Mouse (Mus musculus) adipocyte (in vitro differentiated cells): ENCODE measurements around the gene Serpinf1.
"Not testable (repeated sequence)": the region's sequence is repeated elsewhere in the genome, so short reads cannot be mapped to it uniquely, and the experiment has no call there.

Experiments used
- DNase-seq: peaks from one replicate; pipeline ENCODE4 v3.0.0-alpha.2; 2016; ENCODE audit warnings: low spot score

Serpinf1 gene

DNA sequence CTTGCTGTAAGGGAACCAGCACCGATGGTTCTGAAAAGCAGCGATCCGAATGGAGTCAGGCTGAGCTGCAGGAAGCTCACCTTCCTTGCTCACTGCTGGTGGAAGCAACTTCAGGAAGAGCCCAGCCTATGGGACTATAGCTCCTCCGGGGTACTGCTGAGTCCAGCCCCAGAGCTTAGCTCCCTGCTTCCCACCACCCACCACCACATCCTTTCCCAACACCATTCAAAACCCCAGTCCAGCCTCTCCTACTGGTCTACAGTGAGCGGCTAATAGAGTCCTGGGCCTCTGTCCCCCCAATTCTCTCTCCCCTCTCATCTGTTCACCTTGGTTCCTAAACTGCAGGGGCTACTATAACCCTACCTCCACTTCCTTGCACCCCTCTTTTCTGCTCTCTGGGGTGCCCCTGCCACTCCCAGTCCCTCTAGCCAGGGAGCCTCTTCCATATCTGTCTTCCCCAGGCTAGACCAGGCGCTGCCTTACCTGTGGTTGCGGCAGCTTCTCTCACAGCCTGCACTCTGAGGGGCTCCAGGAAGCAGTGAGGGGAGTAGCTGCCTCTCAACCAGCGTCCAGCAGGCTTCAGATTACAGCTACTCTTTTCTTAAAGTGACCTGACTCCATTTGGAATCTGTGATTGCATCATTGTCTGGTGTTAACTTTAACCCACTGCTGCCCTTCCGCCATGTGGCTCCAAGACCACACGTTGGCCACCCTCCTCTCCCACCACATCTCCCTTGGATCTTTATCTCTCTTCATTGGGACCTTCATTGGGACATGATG, at the start of gene Serpinf1:
Serpinf1 (minus strand) TSS at position 689 of the 780 bp plus-strand sequence.
- peak; percentile 33 for DNase-seq

DNA sequence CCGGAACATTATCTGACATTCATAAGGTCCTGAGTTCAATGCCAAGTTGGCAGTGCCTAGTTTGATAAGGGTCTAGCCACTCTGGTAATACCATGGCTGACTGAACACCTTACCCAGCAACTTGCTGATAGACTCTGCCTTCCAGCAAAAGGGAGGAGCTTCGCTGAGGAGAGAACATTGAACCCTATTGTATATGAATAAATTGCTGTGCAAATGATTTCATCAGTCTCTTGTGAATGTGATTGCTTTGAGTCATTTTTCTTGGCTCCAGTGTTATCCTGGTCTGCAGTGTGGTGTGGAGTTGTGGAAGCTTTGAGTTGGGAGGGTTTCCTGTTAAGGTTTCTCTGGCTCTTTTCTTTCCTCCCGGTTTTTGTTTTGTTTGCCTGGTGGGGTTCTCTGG, 48.2 kb upstream of the Serpinf1 start:
- no peak for DNase-seq

DNA sequence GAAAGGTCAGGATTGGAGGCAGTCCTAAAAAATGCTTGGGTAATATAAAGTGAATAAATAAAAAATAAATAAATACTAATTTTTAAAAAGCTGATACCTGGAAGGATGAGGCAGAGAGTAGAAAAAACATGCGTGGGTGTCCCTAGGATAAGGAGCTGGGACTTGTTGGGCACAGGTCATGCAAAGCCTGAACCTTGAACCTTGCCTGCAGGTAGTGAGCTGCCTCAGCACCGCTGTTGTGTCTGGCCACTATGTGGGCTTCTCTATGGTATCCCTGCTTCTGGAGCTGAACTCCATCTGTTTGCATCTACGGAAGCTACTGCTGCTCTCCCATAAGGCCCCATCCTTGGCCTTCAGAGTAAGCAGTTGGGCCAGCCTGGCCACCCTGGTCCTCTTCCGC, 46.8 kb upstream of the Serpinf1 start:
- no peak for DNase-seq

DNA sequence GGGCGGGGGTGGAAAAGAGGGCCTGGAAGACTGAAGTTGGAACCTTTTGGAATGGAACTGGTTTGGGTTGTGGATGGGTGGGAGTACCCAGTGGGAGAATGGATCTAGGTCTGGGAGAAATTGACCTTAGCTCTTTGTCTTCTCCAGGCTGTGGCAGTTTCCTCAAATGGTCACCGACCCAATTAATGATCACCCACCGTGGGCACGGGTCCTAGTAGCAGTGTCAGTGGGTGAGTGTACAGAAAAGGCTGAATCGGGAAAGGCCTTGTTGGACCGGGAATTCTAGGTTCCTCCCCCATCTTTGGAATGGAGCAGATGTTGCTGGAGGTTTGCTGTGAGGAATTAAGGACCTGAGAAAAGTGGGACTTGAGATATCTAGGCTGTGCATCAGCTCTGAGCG, 45.9 kb upstream of the Serpinf1 start:
- DNase-seq, result no peak

DNA sequence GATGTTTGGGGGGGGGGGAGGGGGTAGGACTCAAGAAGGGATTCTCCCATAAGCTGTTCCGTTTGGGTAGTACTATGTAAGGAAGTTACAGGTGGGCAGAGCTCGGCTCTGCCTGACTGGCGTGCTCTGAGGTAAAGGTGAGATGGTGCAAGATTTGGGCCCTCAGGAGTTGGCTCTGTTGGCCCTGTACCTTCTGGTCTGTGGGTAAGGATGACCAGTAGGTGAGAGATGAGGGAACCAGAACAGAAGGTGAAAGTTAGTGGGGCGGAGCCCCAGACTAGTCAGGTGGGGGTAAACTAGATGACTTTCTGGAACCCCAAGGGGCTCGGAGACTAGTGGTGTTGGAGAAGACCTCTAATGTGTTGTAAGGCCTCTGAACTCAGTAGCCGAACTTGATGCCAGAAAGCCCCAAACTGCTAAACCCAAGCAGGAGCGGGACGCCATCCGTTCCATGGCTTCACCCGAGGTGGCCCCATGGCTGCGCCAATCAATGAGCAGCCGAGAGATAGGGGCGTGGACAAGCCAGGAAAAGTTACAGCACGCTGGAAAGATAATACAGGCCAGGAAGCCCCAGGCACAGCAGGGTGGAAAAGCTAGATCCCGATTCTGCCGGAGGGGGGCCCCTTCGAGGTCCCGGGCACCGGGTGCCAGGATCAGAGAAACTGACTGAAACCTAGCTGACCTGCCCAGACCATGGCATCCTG, 45.2 kb upstream of the Serpinf1 start:
- DNase-seq, result no peak

DNA sequence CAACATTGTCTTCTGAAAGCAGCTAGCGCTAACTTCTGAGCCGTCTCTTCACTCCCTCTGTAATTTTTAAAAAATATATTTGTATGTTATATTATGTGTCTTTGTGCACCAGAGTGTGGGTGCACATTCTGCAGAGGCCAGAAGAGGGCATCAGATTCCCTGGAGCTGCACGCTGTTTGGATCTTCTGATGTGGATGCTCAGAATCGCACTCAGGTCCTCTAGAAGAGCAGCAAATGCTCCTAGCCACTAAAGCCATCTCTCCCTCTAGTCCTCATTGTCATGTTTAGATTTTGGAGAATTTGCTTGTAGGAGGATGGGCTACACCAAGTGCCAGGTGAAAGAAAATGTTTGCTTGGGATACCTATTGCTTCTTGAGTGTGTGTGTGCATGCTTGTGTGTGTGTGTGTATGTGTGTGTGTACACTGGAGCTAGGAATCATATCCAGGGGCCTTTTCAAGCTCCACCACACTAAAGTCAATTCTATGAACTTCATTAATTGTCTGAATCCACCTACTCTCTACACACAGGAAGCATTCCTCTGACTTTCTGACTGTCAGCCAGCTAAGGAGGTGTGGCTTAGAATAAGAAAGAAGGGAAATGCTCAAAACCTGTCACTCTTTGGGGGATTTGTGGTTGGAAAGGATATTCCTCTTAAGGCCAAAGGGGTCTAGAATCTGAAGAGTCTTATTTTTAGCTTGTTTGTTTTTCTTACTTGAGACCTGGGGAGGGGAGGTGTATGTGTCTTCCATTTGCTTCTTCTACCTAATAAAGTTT, 44.4 kb upstream of the Serpinf1 start:
- DNase-seq, result no peak

DNA sequence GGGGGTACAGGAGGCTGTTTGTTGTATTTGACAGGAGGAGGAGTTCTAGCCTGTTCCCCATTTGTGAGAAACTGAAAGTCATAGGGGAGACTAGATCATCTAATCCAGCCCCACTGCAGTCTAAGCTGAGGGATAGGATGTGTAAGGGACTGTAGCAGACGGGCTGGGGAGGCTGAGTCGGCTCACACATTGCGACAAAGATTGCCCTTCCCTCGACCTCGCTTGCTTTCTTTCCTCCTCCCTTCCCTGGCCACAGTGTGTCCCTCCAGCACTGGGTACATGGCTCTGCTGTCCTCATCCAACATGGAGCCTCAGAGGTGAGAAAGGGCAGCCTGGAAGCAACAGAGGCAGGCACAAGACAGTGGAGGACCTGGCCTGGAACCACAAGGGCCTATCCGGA, 42.5 kb upstream of the Serpinf1 start:
- DNase-seq, result no peak

DNA sequence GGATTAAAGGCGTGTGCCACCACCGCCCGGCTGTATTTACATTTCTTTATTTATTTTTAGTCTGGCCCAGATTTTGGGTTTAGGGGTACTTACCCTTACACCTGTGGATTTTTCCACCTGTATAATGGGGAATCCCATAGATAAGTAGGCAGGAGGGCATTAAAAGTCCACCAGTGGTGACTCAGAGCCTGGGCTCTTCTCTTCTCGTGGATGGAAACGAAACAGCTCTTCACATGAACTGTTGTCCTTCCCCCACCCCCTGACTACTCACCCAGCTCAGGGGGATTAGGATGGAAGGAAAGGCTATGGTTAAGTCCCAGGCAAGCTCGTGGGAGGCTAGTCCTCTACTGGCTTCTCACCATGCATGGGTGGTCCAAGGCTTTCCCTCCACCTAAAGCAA, 41.9 kb upstream of the Serpinf1 start:
- no peak for DNase-seq

DNA sequence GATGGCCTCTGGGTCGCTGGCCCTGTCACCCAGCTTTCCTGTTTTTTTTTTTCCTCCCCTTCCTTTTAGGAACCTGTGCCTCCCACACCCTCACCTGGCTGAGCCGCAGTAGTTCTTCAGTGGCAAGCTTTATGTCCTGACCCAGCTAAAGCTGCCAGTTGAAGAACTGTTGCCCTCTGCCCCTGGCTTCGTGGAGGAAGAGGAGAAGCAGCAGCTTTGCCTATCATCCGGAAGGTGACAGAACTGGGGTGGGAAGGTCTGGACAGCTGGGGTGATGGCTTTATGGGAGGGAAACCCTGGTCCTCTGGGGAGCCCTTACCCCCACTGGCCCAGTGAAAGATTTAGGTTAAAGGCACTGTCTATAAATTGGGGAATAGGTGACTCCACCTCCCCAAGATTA, 41.1 kb upstream of the Serpinf1 start:
- DNase-seq, result no peak

DNA sequence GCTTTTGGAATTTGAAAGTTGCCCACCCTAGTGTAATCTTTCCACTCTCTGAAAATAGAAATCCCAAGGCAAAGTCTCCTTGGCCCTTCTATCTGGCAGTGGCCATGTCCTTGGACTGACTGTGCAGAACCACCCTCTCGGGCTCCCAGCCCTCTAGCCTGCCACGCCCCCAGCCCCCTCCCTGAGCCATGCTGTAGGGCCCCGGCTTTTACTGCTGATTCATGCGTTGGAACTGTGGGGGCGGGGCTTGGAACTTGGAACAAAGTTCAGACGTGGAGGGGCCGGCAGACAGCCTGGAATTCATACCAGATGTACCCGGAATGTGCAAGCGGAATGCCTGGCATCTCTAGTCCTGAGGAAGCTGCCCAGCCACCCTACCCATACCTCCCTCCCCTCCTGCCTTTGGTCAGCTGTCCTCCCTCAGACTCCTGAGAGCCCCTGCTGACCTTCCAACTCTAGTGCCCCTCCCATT, 40.4 kb upstream of the Serpinf1 start:
- peak; percentile 96 for DNase-seq

DNA sequence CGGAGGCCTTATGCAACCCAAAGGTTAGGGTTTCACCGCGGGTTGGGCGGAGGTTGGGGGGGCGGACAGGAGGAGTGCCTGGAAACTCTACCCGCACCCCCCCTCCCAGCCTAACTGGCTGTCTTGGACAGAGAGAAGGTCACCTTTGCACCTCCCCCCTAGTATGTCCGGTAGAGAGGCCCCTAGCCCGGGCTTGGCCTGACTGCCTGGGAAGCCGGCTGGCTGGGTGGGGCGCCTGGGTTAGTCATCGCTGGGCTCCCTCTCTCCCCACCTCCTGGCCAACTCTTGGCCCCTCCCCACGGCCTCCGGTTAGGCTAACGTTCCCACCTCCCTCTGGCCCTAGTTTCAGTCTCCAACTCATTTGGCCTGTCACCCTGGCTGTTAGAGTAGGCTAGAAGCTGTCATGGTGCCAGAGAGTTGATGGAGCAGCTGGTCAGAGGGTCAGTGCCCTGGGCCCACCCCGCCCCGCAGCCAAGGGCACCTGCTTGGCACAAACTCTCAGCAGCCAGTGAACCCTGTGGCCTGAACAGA, 39.8 kb upstream of the Serpinf1 start:
- peak; percentile 95 for DNase-seq

DNA sequence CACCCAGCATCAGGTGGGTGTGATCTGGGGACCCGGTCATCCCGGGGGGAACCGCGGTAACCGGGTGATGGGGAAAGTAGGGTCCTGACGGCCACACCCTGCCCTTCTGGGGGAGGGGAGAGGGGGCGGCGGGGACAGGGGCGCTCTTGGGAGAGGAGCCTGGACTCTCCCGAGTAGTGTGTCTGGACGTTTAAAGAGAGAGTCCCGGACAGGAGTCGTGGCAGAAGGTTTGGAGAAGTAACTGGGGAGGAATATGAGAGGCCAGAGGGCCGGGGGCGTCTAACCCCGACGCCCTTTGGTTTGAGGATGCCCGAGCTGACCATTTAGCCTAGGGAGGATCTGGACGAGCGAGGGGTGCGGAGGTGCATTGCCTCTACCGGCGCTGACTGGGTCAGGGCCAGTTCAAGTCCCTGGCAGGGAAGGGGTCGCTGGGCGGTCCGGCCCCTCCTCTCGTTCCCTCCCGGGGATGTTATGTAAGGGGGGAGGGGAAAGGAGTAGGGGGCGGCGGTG, 39.3 kb upstream of the Serpinf1 start:
- DNase-seq, result no peak

DNA sequence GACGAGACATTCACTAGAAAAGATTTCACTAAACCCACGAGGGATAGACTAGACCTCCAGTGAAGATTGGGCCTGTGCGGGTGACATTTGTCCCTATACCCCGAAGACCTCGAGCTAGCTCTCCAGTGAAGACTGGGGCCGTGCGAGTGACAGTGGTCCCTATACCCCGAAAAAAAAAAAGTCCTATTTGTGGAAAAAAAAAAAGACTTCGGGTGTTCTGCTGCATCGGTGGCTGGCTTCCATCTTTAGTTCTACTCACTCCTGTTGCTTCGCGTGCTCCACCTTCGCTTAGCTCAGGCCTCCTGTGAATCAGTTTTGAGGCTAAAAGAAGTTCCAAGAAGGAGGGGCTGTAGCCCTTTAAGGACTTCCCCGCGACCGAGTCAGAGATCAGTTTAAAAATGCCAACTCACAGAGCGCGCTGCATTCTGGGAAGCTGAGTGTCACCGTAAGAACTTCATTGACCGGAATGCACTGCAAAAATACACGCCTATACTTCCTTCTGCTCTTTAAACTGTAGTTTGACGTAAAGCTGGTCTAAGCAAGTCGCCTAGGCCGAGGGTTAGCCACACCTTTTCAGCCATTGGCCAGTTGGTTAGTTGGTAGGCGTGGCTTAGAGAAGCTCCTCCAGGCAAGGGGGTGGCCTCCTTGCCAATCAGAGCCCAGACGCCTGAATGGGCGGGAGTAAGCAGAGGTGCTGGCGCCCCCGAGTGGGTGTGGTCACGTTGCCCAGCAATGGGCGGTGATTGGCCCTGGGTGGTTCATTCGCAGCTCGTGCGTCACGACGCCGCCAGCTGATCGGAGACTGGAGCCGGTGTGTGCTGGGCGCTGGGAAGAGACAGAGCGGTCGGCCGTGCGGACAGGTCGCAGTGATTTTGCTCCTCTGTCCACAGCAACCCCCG, 38.6 kb upstream of the Serpinf1 start, which contains the start of gene Tlcd2:
Tlcd2 (plus strand) TSS at position 872 of the 899 bp plus-strand sequence.
- peak; percentile 100 for DNase-seq

DNA sequence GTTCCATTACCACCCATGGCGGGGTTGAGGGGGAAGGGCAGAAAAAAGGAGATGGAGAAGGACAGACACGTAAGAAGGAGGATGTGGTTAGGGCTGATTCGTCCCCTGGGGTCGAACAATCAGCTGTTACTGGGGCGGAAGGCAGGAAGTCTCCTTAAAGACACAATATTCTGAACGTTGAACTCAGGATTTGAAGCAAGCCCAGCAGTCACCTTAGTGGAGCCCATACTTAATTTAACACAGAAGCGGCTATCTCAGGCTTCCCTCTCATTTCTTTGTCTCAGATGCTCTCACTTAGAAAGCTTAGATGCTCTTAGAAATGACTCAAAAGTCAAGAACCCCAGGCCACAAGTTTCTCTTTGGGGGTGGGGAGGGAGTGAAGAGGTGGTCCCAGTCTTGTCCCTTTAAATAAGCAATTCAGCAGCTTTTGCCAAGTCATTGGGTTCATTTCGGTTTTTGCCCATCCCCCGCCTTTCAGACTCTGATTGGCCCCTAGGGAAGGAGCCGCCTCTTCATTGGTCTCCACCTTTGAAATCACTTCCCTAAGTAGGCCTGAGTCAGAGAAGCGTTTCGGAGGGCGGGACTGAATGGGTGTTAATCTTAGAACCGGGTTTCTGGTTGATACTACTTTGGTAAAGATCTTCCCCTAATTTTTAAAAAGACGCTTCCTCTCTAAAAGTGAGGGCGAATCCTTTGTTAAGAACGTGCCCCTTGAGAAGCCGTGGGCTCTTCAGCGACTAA, 37.8 kb upstream of the Serpinf1 start:
- DNase-seq, result peak; percentile 97

DNA sequence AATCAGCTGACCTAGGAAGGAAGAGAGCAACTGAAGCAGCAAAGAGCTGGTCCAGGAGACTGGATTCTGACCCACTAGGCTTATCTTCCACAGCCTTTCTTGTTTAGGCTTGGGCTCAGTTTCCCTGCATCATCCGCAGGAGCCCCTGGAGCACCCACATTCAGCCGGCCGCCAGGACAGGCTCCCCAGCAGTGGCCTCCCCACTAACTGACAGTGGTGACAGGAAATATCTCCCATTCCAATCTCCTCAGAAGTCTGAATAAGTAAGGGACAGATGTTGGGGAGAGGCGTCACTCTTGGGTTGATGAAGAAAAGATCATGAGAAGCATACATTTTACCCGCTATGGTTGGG, 37.2 kb upstream of the Serpinf1 start:
- DNase-seq, result no peak

DNA sequence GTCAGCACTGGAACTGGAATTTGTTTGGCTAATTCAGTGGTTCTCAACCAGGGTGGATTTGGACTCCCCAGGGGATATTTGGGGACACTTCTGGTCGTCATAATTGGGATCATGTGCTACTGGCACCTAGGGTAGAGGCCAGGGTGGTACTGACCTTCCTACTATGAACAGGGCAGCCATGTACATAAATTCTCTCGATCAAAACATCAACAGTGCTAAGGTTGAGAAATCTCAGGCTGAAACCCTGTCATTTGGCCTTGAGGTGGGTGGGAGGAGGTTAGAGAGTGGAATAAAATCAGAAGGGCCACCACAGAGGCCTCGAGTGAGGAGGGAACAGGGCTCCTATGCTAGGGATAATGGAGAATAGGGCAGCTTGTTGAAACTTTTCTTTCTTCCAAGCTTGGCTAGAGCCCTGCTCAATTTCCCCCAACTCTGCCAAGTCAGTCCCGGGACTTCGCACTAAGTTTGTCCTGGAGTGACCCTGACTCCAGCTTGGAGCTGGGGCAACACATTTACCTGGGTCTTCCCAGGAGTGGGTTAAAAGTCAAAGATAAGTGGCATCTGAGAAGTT, 36.7 kb upstream of the Serpinf1 start:
- peak; percentile 87 for DNase-seq

DNA sequence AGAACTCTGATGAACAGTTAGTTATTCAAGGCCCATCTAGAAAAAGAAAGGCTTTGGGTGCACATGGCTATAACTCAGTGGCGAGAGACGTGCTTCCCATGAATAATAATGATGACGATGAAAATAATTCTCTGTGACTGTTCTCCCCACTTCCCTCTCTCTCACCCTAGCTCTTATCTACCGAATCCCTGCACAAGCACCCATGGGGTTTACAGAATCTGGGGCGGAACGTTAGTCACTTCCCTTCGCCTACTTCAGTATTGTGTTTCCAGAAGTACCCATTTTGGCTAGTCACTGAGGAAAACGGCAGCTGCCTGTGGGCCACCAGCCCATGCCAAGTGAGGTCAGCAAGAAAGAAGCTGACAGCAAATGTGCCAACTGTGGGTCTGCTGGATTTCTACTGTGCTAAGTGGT, 36.1 kb upstream of the Serpinf1 start:
- DNase-seq, result peak; percentile 87

DNA sequence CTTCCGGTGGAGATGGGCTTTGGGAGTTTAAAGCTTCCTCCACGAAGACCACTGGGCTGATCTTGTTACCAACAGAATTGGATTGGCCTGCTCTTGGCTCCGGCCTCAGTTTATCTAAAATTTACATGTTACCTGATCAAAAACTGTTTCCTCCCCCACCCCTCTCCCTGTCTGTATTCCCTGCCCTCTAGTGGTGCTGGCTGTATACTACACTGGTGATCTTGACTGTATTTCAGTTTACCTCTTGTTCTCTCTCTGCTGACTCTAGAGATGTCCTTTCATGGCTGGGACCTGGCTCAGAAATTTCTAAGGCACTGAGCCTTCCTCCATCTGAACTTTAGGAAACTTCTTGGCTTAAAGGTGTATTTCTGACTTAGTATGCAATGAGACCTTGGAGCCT, 35.7 kb upstream of the Serpinf1 start:
- peak; percentile 77 for DNase-seq

DNA sequence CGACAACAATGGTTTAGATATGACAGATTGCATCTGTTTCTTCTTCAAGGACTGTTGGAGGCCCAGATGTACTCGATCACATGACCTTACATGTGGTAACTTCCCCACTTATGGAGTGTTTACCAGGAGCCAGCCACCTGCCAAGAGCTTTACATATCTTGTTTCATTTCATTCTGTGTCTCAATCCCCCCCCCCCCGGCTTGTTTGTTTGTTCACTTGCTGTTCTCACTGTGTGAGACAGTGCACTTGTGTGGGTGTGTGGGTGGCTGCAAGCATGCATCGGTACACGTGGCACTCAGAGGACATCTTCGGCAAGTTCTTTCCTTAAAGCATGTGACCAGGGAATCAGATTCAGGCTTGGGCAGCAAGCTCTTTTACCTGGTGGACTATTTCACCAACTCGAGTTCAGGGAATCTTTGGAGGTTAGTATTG, 34.0 kb upstream of the Serpinf1 start:
- DNase-seq, result no peak

DNA sequence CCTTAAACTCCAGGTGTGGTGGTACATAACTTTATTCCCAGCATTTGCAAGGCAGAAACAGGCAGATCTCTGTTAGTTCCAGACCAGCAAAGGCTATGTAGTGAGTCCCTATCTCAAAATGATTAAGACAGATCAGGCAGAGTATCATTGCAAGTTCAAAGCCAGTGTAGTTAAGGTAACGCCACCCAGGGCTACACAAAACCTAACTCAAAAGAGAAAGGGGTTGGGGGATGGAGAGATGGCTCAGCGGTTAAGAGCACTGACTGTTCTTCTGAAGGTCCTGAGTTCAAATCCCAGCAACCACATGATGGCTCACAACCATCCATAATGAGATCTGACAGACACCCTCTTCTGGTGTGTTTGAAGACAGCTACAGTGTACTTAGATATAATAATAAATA, 33.5 kb upstream of the Serpinf1 start:
- DNase-seq, result not testable (repeated sequence)
